Mouse (Mus musculus): ENCODE data around the gene Agtpbp1. TPM values are rescaled to one million over a fixed set of nuclear protein-coding genes. Genes with fewer than 3 reads are reported as not detected.

Gene Agtpbp1
- total and polyA plus RNA-seq, 2 experiments from 2014 or later = 70.8 to 129 TPM

DNA sequence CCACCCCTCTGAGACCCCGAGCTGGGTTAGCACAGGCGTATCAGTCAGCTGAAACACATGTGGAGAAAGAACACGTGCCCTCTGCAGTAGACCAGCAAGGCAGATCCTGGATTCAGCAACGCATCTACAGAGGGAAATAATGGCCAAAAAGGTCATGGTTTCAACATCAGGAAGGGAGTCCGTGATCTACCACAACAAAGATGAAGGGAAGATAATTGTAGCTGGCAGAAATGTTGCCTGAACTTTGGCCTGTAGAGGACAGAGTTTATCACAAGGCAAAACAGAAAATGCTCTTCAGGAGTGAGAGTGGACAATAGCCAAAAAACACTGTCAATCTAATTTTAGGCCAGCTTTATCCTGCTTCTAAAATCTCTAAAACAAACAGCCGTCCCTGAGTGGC lies 177.8 kb downstream of the Agtpbp1 start:
- Histone ChIP-seq H3K4me1 (ENCODE audit: insufficient read depth, low read length) (peaks cover 7% of the 10 kb centered on the region), H3K9ac (replicated peaks; ENCODE audit: low read length, poor library complexity, severe bottlenecking) (no peak overlapping the region), H3K36me3 (ENCODE audit: insufficient read depth, low read length) (no peaks in the 10 kb centered on the region), H3K9me3 (ENCODE audit: low read length) (no peaks in the 10 kb centered on the region), H3K4me2 (ENCODE audit: low read depth, low read length, poor library complexity, severe bottlenecking) (no peak overlapping the region), H3K27me3 (ENCODE audit: insufficient read depth, low read length) (no peaks in the 10 kb centered on the region), H3K4me3 (ENCODE audit: low read depth, low read length) (no peak overlapping the region), H3K27ac (ENCODE audit: low read depth, low read length) (no peak overlapping the region)
- 88% methylated on average over 6 of the region's 6 CpGs for WGBS
- no peak for ATAC-seq (ENCODE audit: low FRiP score)
- no peak for DNase-seq (ENCODE audit: low spot score)
- TF ChIP-seq CTCF (IDR thresholded peaks at IDR 0.05) = no peak

DNA sequence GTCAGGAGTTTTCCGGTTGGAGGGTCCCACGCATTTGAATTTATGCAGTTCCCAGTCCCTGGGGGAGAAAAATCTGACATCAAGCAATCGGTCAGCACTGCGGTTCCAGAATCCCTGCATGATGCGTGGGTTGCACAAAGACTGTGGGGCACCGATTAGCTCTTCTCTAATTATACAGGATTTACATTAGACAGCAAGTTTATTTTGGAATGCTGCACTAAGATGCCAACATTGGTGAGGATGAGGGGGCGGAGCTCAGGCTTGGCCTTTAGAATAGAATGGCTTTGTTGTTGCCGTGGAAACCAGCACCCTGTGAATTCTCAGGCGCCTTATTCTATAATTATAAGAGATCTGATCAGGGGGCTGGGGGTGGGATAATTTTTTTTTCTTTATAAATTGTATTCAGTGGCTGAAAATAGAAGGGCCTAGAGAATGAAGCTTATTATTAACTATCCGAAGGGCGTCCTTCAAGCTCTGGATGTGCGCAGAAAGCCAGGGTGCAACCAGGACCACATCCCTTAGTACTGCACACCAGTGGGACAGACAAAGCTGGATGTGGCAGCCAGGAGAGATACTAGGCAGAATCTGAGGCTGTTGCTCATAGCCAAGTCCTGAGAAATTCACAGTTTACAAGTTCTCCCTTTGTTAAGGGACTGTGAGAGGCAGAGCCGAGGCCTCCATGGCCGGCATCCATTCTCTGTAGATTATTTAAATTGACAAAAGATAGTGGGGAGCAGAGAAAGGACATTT lies 182.8 kb downstream of the Agtpbp1 start:
- H3K27me3 ChIP-seq (ENCODE audit: insufficient read depth, low read length) = no peaks in the 10 kb centered on the region
- H3K27ac ChIP-seq (ENCODE audit: low read depth, low read length) = peak overlapping the region; percentile 70
- H3K4me3 ChIP-seq (ENCODE audit: low read depth, low read length) = no peak overlapping the region
- ATAC-seq (ENCODE audit: low FRiP score) = peak; percentile 66
- WGBS = 30% methylated on average over 14 of the region's 14 CpGs
- no peak for TF ChIP-seq CTCF (IDR thresholded peaks at IDR 0.05)
- H3K4me2 ChIP-seq (ENCODE audit: low read depth, low read length, poor library complexity, severe bottlenecking) = no peak overlapping the region
- H3K4me1 ChIP-seq (ENCODE audit: insufficient read depth, low read length) = peaks cover 14% of the 10 kb centered on the region
- DNase-seq (ENCODE audit: low spot score) = peak; percentile 84
- H3K9me3 ChIP-seq (ENCODE audit: low read length) = no peaks in the 10 kb centered on the region
- H3K36me3 ChIP-seq (ENCODE audit: insufficient read depth, low read length) = no peaks in the 10 kb centered on the region
- H3K9ac ChIP-seq (replicated peaks; ENCODE audit: low read length, poor library complexity, severe bottlenecking) = no peak overlapping the region

DNA sequence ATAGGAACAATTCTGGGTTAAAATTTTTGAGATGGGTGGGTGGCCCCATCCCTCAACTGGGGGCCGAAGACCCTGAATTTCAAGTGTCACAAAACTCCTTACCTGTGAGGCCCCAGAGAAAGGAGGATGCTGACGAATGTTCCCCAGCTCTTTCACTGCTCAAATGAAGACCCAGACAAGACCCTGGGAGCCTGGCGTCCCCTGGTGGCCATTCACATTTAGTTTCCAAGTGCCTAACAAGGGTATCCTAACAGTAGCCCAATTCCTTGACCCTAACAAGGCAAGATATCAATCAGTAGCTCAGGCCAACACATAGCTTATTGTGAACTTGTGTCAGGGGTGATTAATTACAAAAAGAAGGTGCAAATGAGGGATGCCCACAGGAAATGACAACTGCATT lies 187.5 kb downstream of the Agtpbp1 start:
- Histone ChIP-seq H3K9ac (replicated peaks; ENCODE audit: low read length, poor library complexity, severe bottlenecking) (no peak overlapping the region), H3K4me2 (ENCODE audit: low read depth, low read length, poor library complexity, severe bottlenecking) (no peak overlapping the region), H3K27ac (ENCODE audit: low read depth, low read length) (no peak overlapping the region), H3K4me3 (ENCODE audit: low read depth, low read length) (no peak overlapping the region), H3K4me1 (ENCODE audit: insufficient read depth, low read length) (peaks cover 10% of the 10 kb centered on the region), H3K36me3 (ENCODE audit: insufficient read depth, low read length) (no peaks in the 10 kb centered on the region), H3K27me3 (ENCODE audit: insufficient read depth, low read length) (no peaks in the 10 kb centered on the region), H3K9me3 (ENCODE audit: low read length) (no peaks in the 10 kb centered on the region)
- peak; percentile 84 for TF ChIP-seq CTCF (IDR thresholded peaks at IDR 0.05)
- DNase-seq (ENCODE audit: low spot score) (peak; percentile 56), ATAC-seq (ENCODE audit: low FRiP score) (no peak)
- WGBS = 30% methylated on average over 3 of the region's 3 CpGs

Other genes with a start within 250 kb of the Agtpbp1 start
- gene Naa35, start within 50 bp of the Agtpbp1 start, total RNA-seq (2014; rRNA removed) = 47.2 and 72.9 TPM in 2 replicates
- 109 and 117 TPM in 2 replicates for gene Naa35, start within 50 bp of the Agtpbp1 start, polyA plus RNA-seq (2015; fragmentation: Nextera tagmentation; extraction: Ambion mirVana)
- gene Golm1, start 90.6 kb upstream of the Agtpbp1 start, total RNA-seq (2014; rRNA removed) = 13.0 and 17.1 TPM in 2 replicates
- gene Golm1, start 90.6 kb upstream of the Agtpbp1 start, polyA plus RNA-seq (2015; fragmentation: Nextera tagmentation; extraction: Ambion mirVana) = 13.0 and 15.3 TPM in 2 replicates
- gene 4921517D22Rik, start 108.9 kb upstream of the Agtpbp1 start, total RNA-seq (2014; rRNA removed) = not detected in 2 replicates
- gene 4921517D22Rik, start 108.9 kb upstream of the Agtpbp1 start, polyA plus RNA-seq (2015; fragmentation: Nextera tagmentation; extraction: Ambion mirVana) = not detected in 2 replicates
- not detected in 2 replicates for gene Spata31d1a, start 125.1 kb upstream of the Agtpbp1 start, total RNA-seq (2014; rRNA removed)
- gene Spata31d1a, start 125.1 kb upstream of the Agtpbp1 start, polyA plus RNA-seq (2015; fragmentation: Nextera tagmentation; extraction: Ambion mirVana) = not detected in 2 replicates
- gene Spata31d1b, start 127.1 kb upstream of the Agtpbp1 start, total RNA-seq (2014; rRNA removed) = 0.27 TPM in 1 of 2 replicates, not detected in the other
- gene Spata31d1b, start 127.1 kb upstream of the Agtpbp1 start, polyA plus RNA-seq (2015; fragmentation: Nextera tagmentation; extraction: Ambion mirVana) = 0.05 TPM in 1 of 2 replicates, not detected in the other
- 0.14 TPM in 1 of 2 replicates, not detected in the other for gene Spata31d1d, start 146.5 kb upstream of the Agtpbp1 start, total RNA-seq (2014; rRNA removed)
- gene Spata31d1d, start 146.5 kb upstream of the Agtpbp1 start, polyA plus RNA-seq (2015; fragmentation: Nextera tagmentation; extraction: Ambion mirVana) = not detected in 2 replicates
- gene 1700014D04Rik, start 161.5 kb upstream of the Agtpbp1 start, total RNA-seq (2014; rRNA removed) = 0.66 and 1.8 TPM in 2 replicates
- gene 1700014D04Rik, start 161.5 kb upstream of the Agtpbp1 start, polyA plus RNA-seq (2015; fragmentation: Nextera tagmentation; extraction: Ambion mirVana) = 0.35 and 0.36 TPM in 2 replicates
- gene Isca1, start 184.6 kb upstream of the Agtpbp1 start, total RNA-seq (2014; rRNA removed) = 90.5 and 94.0 TPM in 2 replicates
- gene Isca1, start 184.6 kb upstream of the Agtpbp1 start, polyA plus RNA-seq (2015; fragmentation: Nextera tagmentation; extraction: Ambion mirVana) = 156 and 159 TPM in 2 replicates
- not detected in 2 replicates for gene Gm49354, start 197.0 kb upstream of the Agtpbp1 start, total RNA-seq (2014; rRNA removed)
- gene Gm49354, start 197.0 kb upstream of the Agtpbp1 start, polyA plus RNA-seq (2015; fragmentation: Nextera tagmentation; extraction: Ambion mirVana) = not detected in 2 replicates
- 33.7 and 35.2 TPM in 2 replicates for gene Tut7, start 237.9 kb upstream of the Agtpbp1 start, total RNA-seq (2014; rRNA removed)
- gene Tut7, start 237.9 kb upstream of the Agtpbp1 start, polyA plus RNA-seq (2015; fragmentation: Nextera tagmentation; extraction: Ambion mirVana) = 32.6 and 37.3 TPM in 2 replicates